Mouse (Mus musculus): ENCODE data around the gene Ckm.

DNA sequence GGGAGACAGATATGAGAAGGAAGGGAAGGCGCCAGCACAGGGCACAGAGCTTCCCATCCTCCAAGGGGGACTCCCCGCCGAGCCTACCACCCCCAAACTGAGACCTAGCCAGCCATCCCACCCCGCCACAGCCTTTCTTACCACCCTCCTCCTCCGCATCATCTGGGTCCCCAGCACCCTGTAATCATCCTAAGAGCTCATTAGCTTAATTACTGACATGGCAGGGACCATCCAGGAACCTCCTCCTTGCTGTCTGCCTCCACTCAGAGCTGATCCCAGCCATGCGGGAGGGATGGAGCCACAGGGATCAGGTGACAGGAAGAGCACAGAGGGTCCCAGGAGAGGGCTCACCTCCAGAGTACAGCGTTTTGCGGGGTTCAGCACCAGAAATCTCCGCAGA, 32.5 kb downstream of the Ckm start:
- no peak for TF ChIP-seq CTCF (IDR thresholded peaks at IDR 0.05; ENCODE audit: low read depth)
- no peak for TF ChIP-seq EP300 (IDR thresholded peaks at IDR 0.05; ENCODE audit: low read depth)

Measured in liver, embryonic 14.5 days (tissue).